Mouse (Mus musculus) heart, embryonic 14.5 days (tissue): ENCODE data around the gene Elp5. TPM values are rescaled to one million over a fixed set of nuclear protein-coding genes. Genes with fewer than 3 reads are reported as not detected.

Experiments
- ATAC-seq: fragments of 200-750 bp; cut with Nextera tagmentation; 2 replicates; pipeline ENCODE4 v1.8.0; 2017; ENCODE audit warnings: low read depth, moderate TSS enrichment; ENCODE audit not compliant: insufficient number of reproducible peaks, insufficient read depth, low FRiP score
- H3K27ac ChIP-seq, 2 experiments: fragments of 200-500 bp in 1 of 2; fragments of 300-500 bp in 1 of 2; sonication (generic) in 1 of 2; replicated peaks in 1 of 2; 2 replicates each; pipeline ENCODE4 v1.5.1; 2012 to 2014; ENCODE audit warnings: low read depth in 2 of 2, low read length in 2 of 2, control low read depth in 1 of 2, mild to moderate bottlenecking in 1 of 2, mixed read lengths in 1 of 2; ENCODE audit not compliant: control insufficient read depth in 1 of 2, insufficient read depth in 1 of 2
- H3K27me3 ChIP-seq: fragments of 300-500 bp; sonication (generic); 2 replicates; pipeline ENCODE4 v1.6.1; 2014; ENCODE audit warnings: mild to moderate bottlenecking, low read length, control low read depth; ENCODE audit not compliant: control insufficient read depth, insufficient read depth
- H3K36me3 ChIP-seq: fragments of 300-500 bp; sonication (generic); 2 replicates; pipeline ENCODE4 v1.6.1; 2014; ENCODE audit warnings: mild to moderate bottlenecking, control low read depth, low read length, mixed read lengths; ENCODE audit not compliant: control insufficient read depth, insufficient read depth
- H3K4me1 ChIP-seq, 2 experiments: fragments of 200-500 bp in 1 of 2; fragments of 300-500 bp in 1 of 2; sonication (generic) in 1 of 2; 2 replicates each; pipeline ENCODE4 v1.6.1; 2012 to 2014; ENCODE audit warnings: low read length in 2 of 2, control low read depth in 1 of 2, mixed read lengths in 1 of 2; ENCODE audit not compliant: control insufficient read depth in 2 of 2, insufficient read depth in 2 of 2
- H3K4me2 ChIP-seq: fragments of 300-500 bp; sonication (generic); 2 replicates; pipeline ENCODE4 v1.6.1; 2014; ENCODE audit warnings: mild to moderate bottlenecking, low read length
- H3K4me3 ChIP-seq, 2 experiments: fragments of 200-500 bp in 1 of 2; fragments of 300-500 bp in 1 of 2; sonication (generic) in 1 of 2; 2 replicates each; pipeline ENCODE4 v1.5.1; 2012 to 2014; ENCODE audit warnings: low read length in 2 of 2, mild to moderate bottlenecking in 2 of 2, control low read depth in 1 of 2, low read depth in 1 of 2, moderate library complexity in 1 of 2; ENCODE audit not compliant: control insufficient read depth in 1 of 2, insufficient read depth in 1 of 2
- H3K9ac ChIP-seq: fragments of 300-500 bp; sonication (generic); 2 replicates; pipeline ENCODE4 v1.6.1; 2014; ENCODE audit warnings: mild to moderate bottlenecking, low read length
- H3K9me3 ChIP-seq: fragments of 300-500 bp; sonication (generic); 2 replicates; pipeline ENCODE4 v1.6.1; 2016; ENCODE audit warnings: low read length, control low read depth; ENCODE audit not compliant: control insufficient read depth
- WGBS: fragments of 180-500 bp; shearing (Covaris S2); extraction: QIAGEN DNeasy Blood & Tissue Kit; methylation state at CpG from one replicate; pipeline ENCODE4 v1.1.7; 2014; 5-methylcytosine and 5-hydroxymethylcytosine counted together
- polyA plus RNA-seq: library from polyadenylated mRNA; unstranded; fragments of >200 nt; fragmentation: Nextera tagmentation; extraction: Ambion mirVana; gene quantifications from 2 replicates; pipeline ENCODE4 v1.2.1, GENCODE M21; 2014

The Elp5 gene
- polyA plus RNA-seq, 1 experiment from 2014 or later = 114 TPM

GRCm38 (mm10) chr11:69984431-69984830 lies 2.1 kb upstream of the Elp5 start:
- Histone ChIP-seq H3K27ac (no peak overlapping the region), H3K4me1 (peaks cover 11 to 22% of the 10 kb centered on the region in 2 experiments), H3K36me3 (peaks cover 61% of the 10 kb centered on the region), H3K9ac (no peak overlapping the region), H3K4me3 (no peak overlapping the region), H3K9me3 (no peaks in the 10 kb centered on the region), H3K4me2 (no peak overlapping the region), H3K27me3 (no peaks in the 10 kb centered on the region)
- WGBS = 85% methylated on average over 8 of the region's 8 CpGs
- ATAC-seq = no peak

- 74% methylated on average over 4 of the region's 4 CpGs for WGBS
Measured at GRCm38 (mm10) chr11:69983377-69983776, 1.1 kb upstream of the Elp5 start.

GRCm38 (mm10) chr11:69982877-69983276 lies 560 bp upstream of the Elp5 start:
- WGBS = 13% methylated on average over 5 of the region's 5 CpGs
- H3K4me2 ChIP-seq = peak overlapping the region; percentile 80
- H3K9ac ChIP-seq = peak overlapping the region; percentile 99
- H3K27ac ChIP-seq = peak overlapping the region; percentile 20 to 99
- peak overlapping the region in 1 of 2 experiments; percentile 99; a peak in 2 of 4 replicates for H3K4me3 ChIP-seq
- H3K4me1 ChIP-seq = peaks cover 11 to 24% of the 10 kb centered on the region in 2 experiments
- H3K9me3 ChIP-seq = no peaks in the 10 kb centered on the region
- no peaks in the 10 kb centered on the region for H3K27me3 ChIP-seq
- peaks cover 55% of the 10 kb centered on the region for H3K36me3 ChIP-seq
- no peak for ATAC-seq

More at GRCm38 (mm10) chr11:69983377-69983776, 1.1 kb upstream of the Elp5 start:
- Histone ChIP-seq H3K9ac (peak overlapping the region; percentile 99), H3K4me2 (peak overlapping the region; percentile 80), H3K9me3 (no peaks in the 10 kb centered on the region), H3K27ac (peak overlapping the region in 1 of 2 experiments; percentile 99; a peak in 3 of 4 replicates), H3K36me3 (peaks cover 57% of the 10 kb centered on the region), H3K27me3 (no peaks in the 10 kb centered on the region), H3K4me1 (peaks cover 11 to 24% of the 10 kb centered on the region in 2 experiments), H3K4me3 (peak overlapping the region in 1 of 2 experiments; percentile 99; a peak in 2 of 4 replicates)
- no peak for ATAC-seq

- under 1% methylated on average over 33 of the region's 43 CpGs for WGBS
- Histone ChIP-seq H3K36me3 (peaks cover 51% of the 10 kb centered on the region), H3K27me3 (no peaks in the 10 kb centered on the region), H3K4me1 (peaks cover 11 to 24% of the 10 kb centered on the region in 2 experiments), H3K27ac (peak within 1 kb of the TSS; percentile 99), H3K4me3 (peak within 1 kb of the TSS; percentile 98 to 99), H3K9ac (peak within 1 kb of the TSS; percentile 99), H3K9me3 (no peaks in the 10 kb centered on the region), H3K4me2 (peak within 1 kb of the TSS; percentile 88)
- no peak for ATAC-seq
Measured at GRCm38 (mm10) chr11:69981141-69981762, 1.1 kb downstream of the Elp5 start, which contains the start of gene Ctdnep1. TSS of gene Ctdnep1 (plus strand) at chr11:69981156.

- no peaks in the 10 kb centered on the region for H3K27me3 ChIP-seq
- peaks cover 50% of the 10 kb centered on the region for H3K36me3 ChIP-seq
- peaks cover 11 to 24% of the 10 kb centered on the region in 2 experiments for H3K4me1 ChIP-seq
- H3K27ac ChIP-seq = peak overlapping the region; percentile 99
- H3K4me2 ChIP-seq = peak overlapping the region; percentile 88
- under 1% methylated on average over 42 of the region's 60 CpGs for WGBS
- peak overlapping the region; percentile 99 for H3K9ac ChIP-seq
- ATAC-seq = peak; percentile 96
- no peaks in the 10 kb centered on the region for H3K9me3 ChIP-seq
- H3K4me3 ChIP-seq = peak overlapping the region; percentile 98 to 99
Measured at GRCm38 (mm10) chr11:69980196-69981140, 1.8 kb downstream of the Elp5 start.

DNA sequence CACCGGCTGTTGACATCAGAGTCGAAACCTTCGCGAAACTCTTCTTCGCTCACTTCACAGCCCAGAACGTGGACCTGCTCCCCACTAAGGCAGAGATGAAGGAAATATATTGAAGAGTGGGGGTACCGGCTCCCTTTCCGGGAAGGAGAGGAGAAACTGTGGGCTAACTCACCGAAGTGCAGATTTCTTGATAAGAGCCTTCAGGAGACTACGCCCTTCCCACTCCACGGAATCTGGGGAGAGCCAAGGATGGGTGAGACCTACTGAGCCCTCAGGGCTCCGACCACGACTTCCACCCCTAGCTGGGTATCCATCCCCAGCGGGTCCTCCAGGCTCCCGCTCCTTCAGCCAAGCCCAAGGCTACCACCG lies 2.5 kb downstream of the Elp5 start:
- H3K36me3 ChIP-seq = peaks cover 50% of the 10 kb centered on the region
- peak overlapping the region; percentile 82 to 99 for H3K4me3 ChIP-seq
- peak overlapping the region; percentile 96 to 99 for H3K27ac ChIP-seq
- H3K4me1 ChIP-seq = peaks cover 11 to 24% of the 10 kb centered on the region in 2 experiments
- no peaks in the 10 kb centered on the region for H3K27me3 ChIP-seq
- WGBS = 2% methylated on average over 16 of the region's 16 CpGs
- peak overlapping the region; percentile 99 for H3K9ac ChIP-seq
- no peaks in the 10 kb centered on the region for H3K9me3 ChIP-seq
- ATAC-seq = no peak
- H3K4me2 ChIP-seq = peak overlapping the region; percentile 88

GRCm38 (mm10) chr11:69976271-69976670 lies 6.0 kb downstream of the Elp5 start:
- WGBS = 34% methylated on average over 4 of the region's 4 CpGs
- Histone ChIP-seq H3K27me3 (no peaks in the 10 kb centered on the region), H3K4me3 (no peak overlapping the region), H3K9me3 (no peaks in the 10 kb centered on the region), H3K9ac (no peak overlapping the region), H3K27ac (no peak overlapping the region), H3K4me2 (no peak overlapping the region), H3K36me3 (peaks cover 71% of the 10 kb centered on the region), H3K4me1 (peaks cover 3 to 4% of the 10 kb centered on the region in 2 experiments; a peak in 3 of 4 replicates)
- no peak for ATAC-seq
